Mouse (Mus musculus) liver, postnatal 0 days (tissue): Measurements from ENCODE around the gene Lingo3.

Experiments used
- CTCF ChIP-seq: sonication (generic); IDR thresholded peaks from 2 replicates; pipeline ENCODE4 v1.5.1; 2016; ENCODE audit warnings: antibody characterized with exemption, low read depth
- EP300 ChIP-seq: IDR thresholded peaks from 2 replicates; pipeline ENCODE4 v1.6.1; 2016; ENCODE audit warnings: antibody characterized with exemption, low read depth, mild to moderate bottlenecking

GRCm38 (mm10) chr10:80874035-80874434, 30.2 kb upstream of the Lingo3 start:
- no peak for TF ChIP-seq CTCF
- no peak for TF ChIP-seq EP300
